8 mouse cellular contexts compared by ENCODE assay signal in the genomic region with DNA sequence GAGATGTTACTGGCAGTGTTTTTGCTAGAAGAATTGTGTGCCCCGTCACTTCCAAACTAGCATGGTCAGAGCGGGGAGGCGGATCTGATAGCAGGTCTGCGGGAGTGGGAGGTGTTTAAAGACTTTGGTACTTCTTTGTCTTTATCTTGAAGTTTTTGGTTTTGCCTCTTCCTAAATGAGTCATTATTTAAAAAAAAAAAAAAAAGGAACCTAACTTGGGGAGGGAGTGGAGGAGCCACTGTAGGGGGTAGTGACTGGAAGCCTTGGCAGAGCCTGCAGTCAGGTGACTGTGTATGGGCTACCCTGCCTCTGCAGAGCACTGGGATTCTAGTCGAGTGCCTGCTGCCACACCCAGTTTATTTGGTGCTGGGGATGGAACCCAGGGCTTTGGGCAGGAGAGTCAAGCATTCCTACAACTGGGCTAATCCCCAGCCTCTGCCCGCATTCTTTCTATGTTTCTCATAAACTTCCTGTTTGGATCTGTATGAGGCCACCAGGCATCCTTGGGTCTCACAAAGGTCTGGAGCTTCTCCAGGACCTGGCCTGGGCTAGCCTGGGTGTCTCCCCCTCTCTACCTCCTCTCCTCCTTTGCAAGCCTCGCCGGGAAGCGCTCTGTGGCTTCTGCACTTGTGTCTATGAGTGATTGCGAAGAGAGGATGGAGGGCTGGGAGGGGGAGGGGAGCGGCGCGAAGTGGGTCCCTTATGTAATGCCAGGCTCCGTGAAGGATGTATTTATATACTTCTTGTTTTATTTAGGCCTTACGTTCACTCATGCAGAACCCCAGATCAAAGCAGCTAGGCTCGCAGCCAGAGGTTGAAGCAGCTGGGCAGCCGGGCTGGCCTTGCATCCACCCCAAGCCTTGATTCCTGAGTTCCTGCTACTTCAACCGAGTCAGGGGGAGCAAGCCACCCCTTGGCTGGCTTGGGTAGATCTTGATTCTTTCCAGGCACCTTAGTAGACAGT.
A peak's percentile ranks its signal among the peaks of the same experiment; 100 is the strongest.
DNase-seq lines count a peak whose midpoint lies in the region; ATAC-seq and TF ChIP-seq lines count a peak whose summit lies in the region.

No protein-coding gene starts in this region.

- no peaks in the 10 kb centered on the region for H3K4me1 ChIP-seq in intestine, postnatal 0 days (replicated peaks; ENCODE audit: control insufficient read depth, insufficient read depth, low read length)

- no peak overlapping the region for H3K4me3 ChIP-seq in intestine, postnatal 0 days (ENCODE audit: low read depth, low read length)

- no peak overlapping the region for H3K9ac ChIP-seq in intestine, postnatal 0 days (ENCODE audit: low read depth, low read length)

- H3K4me2 ChIP-seq in intestine, postnatal 0 days (replicated peaks; ENCODE audit: low read depth): no peak overlapping the region

- H3K36me3 ChIP-seq in intestine, postnatal 0 days (ENCODE audit: control insufficient read depth, insufficient read depth): 0 out of 2 replicates have a peak, but pooled peaks cover 5% of the 10 kb centered on the region

- no peaks in the 10 kb centered on the region for H3K9me3 ChIP-seq in intestine, postnatal 0 days (ENCODE audit: control insufficient read depth)

- DNase-seq in frontal cortex, postnatal 36 days (ENCODE audit: low spot score in 2 of 2): peak; percentile 32 to 39
- DNase-seq in frontal cortex, postnatal 14 days (ENCODE audit: low spot score in 2 of 2): no peak
- peak; percentile 25 for DNase-seq in urinary bladder, postnatal 25 days (ENCODE audit: low spot score)
- no peak for DNase-seq in urinary bladder, postnatal 10 days (ENCODE audit: low spot score)
- peak; percentile 25 to 52 for DNase-seq in kidney, postnatal 4 days
- DNase-seq in right cerebral cortex, adult 2 months (ENCODE audit: low spot score in 2 of 2): peak; percentile 47 to 54
- DNase-seq in cerebellum, adult 18-20 months: no peak

- no peaks in the 10 kb centered on the region for H3K27me3 ChIP-seq in intestine, postnatal 0 days (replicated peaks; ENCODE audit: control insufficient read depth, insufficient read depth, low read length)

- H3K27ac ChIP-seq in intestine, postnatal 0 days (ENCODE audit: low read depth, low read length): no peak overlapping the region

- 64% methylated on average over 18 of the region's 18 CpGs for WGBS in intestine, postnatal 0 days

- ATAC-seq in intestine, postnatal 0 days: no peak

- TF ChIP-seq CTCF in intestine, postnatal 0 days (IDR thresholded peaks at IDR 0.05; ENCODE audit: low read depth): no peak

Comparison
In these comparisons a context has a peak if more than half of its experiments do, and no peak if none do; other contexts are left out.
1. DNase-seq: peak in frontal cortex, postnatal 36 days (2 of 2), urinary bladder, postnatal 25 days (single experiment), kidney, postnatal 4 days (2 of 2) and right cerebral cortex, adult 2 months (2 of 2); none in frontal cortex, postnatal 14 days (0 of 2), urinary bladder, postnatal 10 days (single experiment) and cerebellum, adult 18-20 months (0 of 2).